Mouse (Mus musculus) gastrocnemius, adult 8-10 months (tissue): ENCODE measurements around the gene Tbc1d22a. TPM values are rescaled to one million over a fixed set of nuclear protein-coding genes. Genes with fewer than 3 reads are reported as not detected.

Experiments
- DNase-seq, 2 experiments: peaks; one replicate each; pipeline ENCODE4 v3.0.0; 2022; ENCODE audit warnings: low spot score in 2 of 2
- total RNA-seq, 4 experiments: library from RNA; stranded (reverse); gene quantifications; 2 replicates each; pipeline ENCODE4 v1.2.4; 2022

Tbc1d22a gene
- total RNA-seq, 4 experiments from 2014 or later: 14.7 to 15.7 (median 15.3) TPM

GRCm38 (mm10) chr15:86496646-86497045 lies 282.4 kb downstream of the Tbc1d22a start:
- no peak for DNase-seq

- no peak for DNase-seq
Measured at GRCm38 (mm10) chr15:86500536-86500935, 286.3 kb downstream of the Tbc1d22a start.

DNA sequence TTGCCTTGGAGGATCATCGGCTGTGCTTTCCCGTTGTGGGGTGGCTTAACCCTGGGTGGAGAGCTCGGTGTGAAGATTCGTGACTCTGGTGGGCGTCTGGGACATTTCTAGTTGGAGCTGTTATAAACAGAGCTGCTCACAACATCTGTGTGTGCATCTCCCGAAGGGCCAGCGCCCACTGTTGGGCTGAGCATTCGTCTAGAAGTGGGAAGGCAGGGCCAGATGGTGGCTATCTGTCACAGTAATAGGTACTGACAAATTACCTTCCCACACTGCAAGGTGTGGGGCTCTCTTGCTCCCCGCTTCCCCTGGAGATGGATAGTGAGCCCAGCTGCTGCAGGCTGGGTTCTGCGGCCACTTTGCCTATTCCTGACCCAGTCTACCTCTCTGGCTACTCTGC lies 289.2 kb downstream of the Tbc1d22a start:
- no peak for DNase-seq

DNA sequence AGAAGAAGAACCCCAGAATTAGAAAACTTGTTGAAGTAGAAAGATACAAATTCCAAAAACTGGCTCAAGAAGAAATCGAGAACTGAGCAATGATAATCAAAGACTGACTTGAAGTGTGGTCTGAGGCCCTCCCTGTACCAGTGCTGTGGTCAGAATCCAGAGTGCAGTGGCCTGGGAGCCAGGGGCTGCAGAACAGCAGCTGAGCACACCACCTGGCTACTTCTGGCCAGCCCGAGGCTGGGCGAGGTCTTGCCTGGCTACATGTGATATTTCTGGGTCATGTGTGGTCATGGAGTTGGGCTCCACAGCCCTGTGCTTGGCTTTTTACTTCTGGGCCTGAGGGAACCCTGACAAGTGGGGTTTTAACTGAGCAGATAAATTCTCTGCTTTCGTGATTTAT lies 292.4 kb downstream of the Tbc1d22a start:
- DNase-seq: no peak

GRCm38 (mm10) chr15:86507546-86507945 lies 293.3 kb downstream of the Tbc1d22a start:
- no peak for DNase-seq

GRCm38 (mm10) chr15:86508406-86509176 lies 294.3 kb downstream of the Tbc1d22a start:
- no peak for DNase-seq

DNA sequence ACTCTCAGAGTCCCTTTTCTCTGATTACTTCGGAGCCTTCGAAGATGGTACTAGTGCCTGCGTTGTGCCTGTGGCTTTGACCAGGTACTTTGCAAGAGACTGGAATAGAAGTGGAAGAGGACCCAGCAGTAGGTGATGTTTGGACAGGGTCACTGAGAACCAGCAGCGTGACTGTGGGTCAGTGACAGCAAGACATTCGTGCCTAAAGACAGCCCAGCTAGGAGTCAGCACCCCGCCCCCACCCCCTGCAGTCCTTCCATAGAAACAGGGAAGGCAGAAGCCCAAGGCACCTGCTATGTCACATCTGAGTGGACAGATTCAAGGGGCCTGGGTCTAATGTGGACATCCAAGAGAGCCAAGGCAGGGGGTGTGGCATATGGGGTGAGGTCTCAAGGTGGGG lies 295.3 kb downstream of the Tbc1d22a start:
- no peak for DNase-seq

- no peak for DNase-seq
Measured at GRCm38 (mm10) chr15:86511181-86511580, 296.9 kb downstream of the Tbc1d22a start.

DNA sequence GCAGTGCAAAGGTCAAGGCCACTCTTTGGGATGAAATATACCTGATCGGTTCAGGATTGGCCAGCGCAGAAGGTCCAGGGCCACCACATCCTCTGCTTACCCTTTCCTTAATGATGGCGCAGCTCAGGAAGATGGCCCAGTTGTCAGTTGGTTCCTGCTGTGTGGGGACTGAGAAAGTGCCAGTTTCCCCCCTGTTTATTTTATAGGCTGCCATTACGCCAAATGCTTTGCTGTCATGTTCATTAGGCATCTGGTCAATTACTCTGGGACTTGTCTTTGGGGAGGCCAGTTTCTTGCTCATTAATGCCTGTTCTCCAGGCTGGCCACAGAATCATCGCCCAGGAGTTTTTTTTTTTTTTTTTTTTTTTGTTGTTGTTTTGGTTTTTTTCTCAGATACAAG lies 299.1 kb downstream of the Tbc1d22a start:
- DNase-seq: no peak

DNA sequence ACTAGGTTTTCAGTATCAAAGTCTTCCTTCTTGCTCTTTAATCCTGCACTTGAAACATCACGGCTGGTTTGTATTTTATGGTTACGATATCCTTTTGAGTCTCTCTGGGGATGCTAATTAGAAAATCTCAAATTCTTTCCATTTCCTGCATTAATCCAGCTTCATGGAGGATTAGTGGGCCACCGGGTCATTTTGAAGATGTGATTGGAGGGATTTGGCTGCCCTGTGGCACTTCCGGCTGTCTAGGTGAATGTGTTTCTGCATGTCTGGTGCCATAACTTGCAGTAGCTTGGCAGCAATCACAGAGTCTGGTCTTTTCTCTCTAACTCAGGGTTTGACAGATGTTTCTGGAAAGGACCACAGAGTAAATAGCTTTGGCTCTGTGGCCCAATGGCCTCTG lies 305.9 kb downstream of the Tbc1d22a start:
- no peak for DNase-seq

- no peak for DNase-seq
Measured at GRCm38 (mm10) chr15:86535356-86535755, 321.1 kb downstream of the Tbc1d22a start.

- DNase-seq: no peak
Measured at GRCm38 (mm10) chr15:86542371-86542770, 328.1 kb downstream of the Tbc1d22a start.

GRCm38 (mm10) chr15:86544122-86544795 lies 330.0 kb downstream of the Tbc1d22a start:
- no peak for DNase-seq

Other genes with a start within 250 kb of the Tbc1d22a start
- under 1 TPM; 0.02 to 0.36 (median 0.10) TPM for gene Celsr1, start 180.7 kb upstream of the Tbc1d22a start, total RNA-seq
- gene Gramd4, start 156.8 kb upstream of the Tbc1d22a start, total RNA-seq: 1 to 10 TPM; 5.8 to 9.2 (median 8.1) TPM
- 1 to 10 TPM; 3.2 to 4.4 (median 3.8) TPM for gene Cerk, start 28.3 kb upstream of the Tbc1d22a start, total RNA-seq